Mouse (Mus musculus) liver, embryonic 13.5 days (tissue): ENCODE measurements at regions not wholly inside any gene's neighbourhood (a gene's known extent, or its start where the extent isn't known, plus 50 kb on each side); places are given as distances from the start of the nearest gene placed in this dataset.

Source experiments
- ATAC-seq: fragments of 200-750 bp; cut with Nextera tagmentation; 2 replicates; pipeline ENCODE4 v1.8.0; 2017; ENCODE audit warnings: low read depth, mild to moderate bottlenecking, moderate number of reproducible peaks, moderate library complexity
- DNase-seq: peaks from one replicate; pipeline ENCODE4 v3.0.0; 2022
- H3K27ac ChIP-seq: fragments of 300-500 bp; sonication (generic); 2 replicates; pipeline ENCODE4 v1.5.1; 2015; ENCODE audit warnings: moderate library complexity, mild to moderate bottlenecking, inconsistent platforms
- H3K27me3 ChIP-seq: fragments of 300-500 bp; sonication (generic); 2 replicates; pipeline ENCODE4 v1.6.1; 2015; ENCODE audit warnings: mild to moderate bottlenecking, inconsistent platforms
- H3K36me3 ChIP-seq: fragments of 300-500 bp; sonication (generic); 2 replicates; pipeline ENCODE4 v1.6.1; 2015; ENCODE audit warnings: mild to moderate bottlenecking, inconsistent platforms
- H3K4me1 ChIP-seq: fragments of 300-500 bp; sonication (generic); replicated peaks from 2 replicates; pipeline ENCODE4 v1.6.1; 2015; ENCODE audit warnings: inconsistent platforms
- H3K4me2 ChIP-seq: fragments of 300-500 bp; sonication (generic); 2 replicates; pipeline ENCODE4 v1.6.1; 2015; ENCODE audit warnings: inconsistent platforms, mild to moderate bottlenecking, moderate library complexity
- H3K4me3 ChIP-seq: fragments of 300-500 bp; sonication (generic); replicated peaks from 2 replicates; pipeline ENCODE4 v1.5.1; 2015; ENCODE audit warnings: mild to moderate bottlenecking, inconsistent platforms
- H3K9ac ChIP-seq: fragments of 300-500 bp; sonication (generic); 2 replicates; pipeline ENCODE4 v1.6.1; 2015; ENCODE audit warnings: mild to moderate bottlenecking, inconsistent platforms
- H3K9me3 ChIP-seq: fragments of 300-500 bp; sonication (generic); replicated peaks from 2 replicates; pipeline ENCODE4 v1.6.1; 2016; ENCODE audit warnings: inconsistent platforms
- WGBS: fragments of 180-500 bp; shearing (Covaris S2); methylation state at CpG from one replicate; pipeline ENCODE4 v1.1.7; 2015; ENCODE audit not compliant: insufficient replicate concordance; 5-methylcytosine and 5-hydroxymethylcytosine counted together

GRCm38 (mm10) chr8:92483055-92483765 is 125.8 kb downstream of the Irx5 start:
- Histone ChIP-seq H3K9ac (no peak overlapping the region), H3K27ac (no peak overlapping the region), H3K4me2 (no peak overlapping the region), H3K4me1 (no peaks in the 10 kb centered on the region), H3K4me3 (no peak overlapping the region), H3K36me3 (no peaks in the 10 kb centered on the region), H3K27me3 (no peaks in the 10 kb centered on the region), H3K9me3 (no peaks in the 10 kb centered on the region)
- WGBS = 29% methylated on average over 8 of the region's 8 CpGs
- ATAC-seq (no peak), DNase-seq (no peak)

- no peak overlapping the region for H3K9ac ChIP-seq
- H3K36me3 ChIP-seq = no peaks in the 10 kb centered on the region
- no peaks in the 10 kb centered on the region for H3K4me1 ChIP-seq
- H3K27me3 ChIP-seq = no peaks in the 10 kb centered on the region
- no peak overlapping the region for H3K4me3 ChIP-seq
- H3K27ac ChIP-seq = no peak overlapping the region
- ATAC-seq (no peak), DNase-seq (no peak)
- H3K4me2 ChIP-seq = no peak overlapping the region
- 63% methylated on average over 8 of the region's 8 CpGs for WGBS
- no peaks in the 10 kb centered on the region for H3K9me3 ChIP-seq
Observed at GRCm38 (mm10) chr8:92488526-92489159, 131.2 kb downstream of the Irx5 start.

GRCm38 (mm10) chr8:92491533-92491932 is 134.1 kb downstream of the Irx5 start:
- DNase-seq = no peak
- H3K27me3 ChIP-seq = no peaks in the 10 kb centered on the region
- H3K4me1 ChIP-seq = no peaks in the 10 kb centered on the region
- WGBS = 67% methylated on average over 5 of the region's 5 CpGs
- no peak overlapping the region for H3K9ac ChIP-seq
- no peak for ATAC-seq
- no peaks in the 10 kb centered on the region for H3K36me3 ChIP-seq
- H3K27ac ChIP-seq = no peak overlapping the region
- H3K9me3 ChIP-seq = no peaks in the 10 kb centered on the region
- no peak overlapping the region for H3K4me2 ChIP-seq
- no peak overlapping the region for H3K4me3 ChIP-seq

GRCm38 (mm10) chr8:92493403-92493802 is 136.0 kb downstream of the Irx5 start:
- H3K4me1 ChIP-seq = no peaks in the 10 kb centered on the region
- DNase-seq = no peak
- H3K9me3 ChIP-seq = no peaks in the 10 kb centered on the region
- no peak for ATAC-seq
- no peak overlapping the region for H3K27ac ChIP-seq
- no peak overlapping the region for H3K9ac ChIP-seq
- 48% methylated on average over 4 of the region's 4 CpGs for WGBS
- no peak overlapping the region for H3K4me3 ChIP-seq
- H3K4me2 ChIP-seq = no peak overlapping the region
- no peaks in the 10 kb centered on the region for H3K36me3 ChIP-seq
- no peaks in the 10 kb centered on the region for H3K27me3 ChIP-seq

GRCm38 (mm10) chr8:92505552-92506281 is 148.3 kb downstream of the Irx5 start:
- Histone ChIP-seq H3K36me3 (no peaks in the 10 kb centered on the region), H3K9me3 (0 out of 2 replicates have a peak, but pooled peaks cover 2% of the 10 kb centered on the region), H3K27ac (no peak overlapping the region), H3K4me1 (0 out of 2 replicates have a peak, but pooled peaks cover 3% of the 10 kb centered on the region), H3K4me3 (no peak overlapping the region), H3K4me2 (no peak overlapping the region), H3K9ac (no peak overlapping the region), H3K27me3 (no peaks in the 10 kb centered on the region)
- WGBS = 51% methylated on average over 7 of the region's 7 CpGs
- DNase-seq = no peak
- ATAC-seq = no peak

GRCm38 (mm10) chr8:92506436-92506835 is 149.0 kb downstream of the Irx5 start:
- 66% methylated on average over 5 of the region's 5 CpGs for WGBS
- H3K4me1 ChIP-seq = 0 out of 2 replicates have a peak, but pooled peaks cover 3% of the 10 kb centered on the region

GRCm38 (mm10) chr8:92506906-92507305 is 149.5 kb downstream of the Irx5 start:
- no peak for ATAC-seq
- Histone ChIP-seq H3K27ac (no peak overlapping the region), H3K4me1 (0 out of 2 replicates have a peak, but pooled peaks cover 3% of the 10 kb centered on the region), H3K27me3 (no peaks in the 10 kb centered on the region), H3K4me2 (no peak overlapping the region), H3K4me3 (no peak overlapping the region), H3K36me3 (no peaks in the 10 kb centered on the region), H3K9me3 (0 out of 2 replicates have a peak, but pooled peaks cover 2% of the 10 kb centered on the region), H3K9ac (no peak overlapping the region)
- no peak for DNase-seq
- WGBS = 33% methylated on average over 5 of the region's 5 CpGs

More at GRCm38 (mm10) chr8:92506436-92506835, 149.0 kb downstream of the Irx5 start:
- Histone ChIP-seq H3K9ac (no peak overlapping the region), H3K27ac (no peak overlapping the region), H3K27me3 (no peaks in the 10 kb centered on the region), H3K9me3 (0 out of 2 replicates have a peak, but pooled peaks cover 2% of the 10 kb centered on the region), H3K4me2 (no peak overlapping the region), H3K36me3 (no peaks in the 10 kb centered on the region), H3K4me3 (no peak overlapping the region)
- no peak for DNase-seq
- no peak for ATAC-seq

- Histone ChIP-seq H3K9ac (no peak overlapping the region), H3K27ac (no peak overlapping the region), H3K36me3 (no peaks in the 10 kb centered on the region), H3K27me3 (no peaks in the 10 kb centered on the region), H3K4me1 (no peaks in the 10 kb centered on the region), H3K4me2 (no peak overlapping the region), H3K4me3 (no peak overlapping the region), H3K9me3 (no peaks in the 10 kb centered on the region)
- ATAC-seq = no peak
- no peak for DNase-seq
- WGBS = 52% methylated on average over 2 of the region's 2 CpGs
Observed at GRCm38 (mm10) chr8:92515385-92515784, 158.0 kb downstream of the Irx5 start.

- Histone ChIP-seq H3K27me3 (no peaks in the 10 kb centered on the region), H3K4me2 (no peak overlapping the region), H3K4me3 (no peak overlapping the region), H3K9me3 (no peaks in the 10 kb centered on the region), H3K36me3 (no peaks in the 10 kb centered on the region), H3K9ac (no peak overlapping the region), H3K27ac (no peak overlapping the region), H3K4me1 (no peaks in the 10 kb centered on the region)
- DNase-seq (no peak), ATAC-seq (no peak)
- WGBS = 69% methylated on average over 8 of the region's 8 CpGs
Observed at GRCm38 (mm10) chr8:92518031-92518430, 156.1 kb upstream of the Irx6 start.

- no peak for ATAC-seq
- no peak overlapping the region for H3K4me3 ChIP-seq
- WGBS = 58% methylated on average over 3 of the region's 3 CpGs
- DNase-seq = no peak
- no peak overlapping the region for H3K27ac ChIP-seq
- H3K9ac ChIP-seq = no peak overlapping the region
- no peaks in the 10 kb centered on the region for H3K27me3 ChIP-seq
- no peak overlapping the region for H3K4me2 ChIP-seq
- no peaks in the 10 kb centered on the region for H3K4me1 ChIP-seq
- H3K9me3 ChIP-seq = no peaks in the 10 kb centered on the region
- no peaks in the 10 kb centered on the region for H3K36me3 ChIP-seq
Observed at GRCm38 (mm10) chr8:92518486-92518885, 155.6 kb upstream of the Irx6 start.

- Histone ChIP-seq H3K4me2 (no peak overlapping the region), H3K27me3 (no peaks in the 10 kb centered on the region), H3K4me1 (no peaks in the 10 kb centered on the region), H3K9me3 (no peaks in the 10 kb centered on the region), H3K27ac (no peak overlapping the region), H3K36me3 (no peaks in the 10 kb centered on the region), H3K9ac (no peak overlapping the region), H3K4me3 (no peak overlapping the region)
- WGBS = 71% methylated on average over 6 of the region's 6 CpGs
- DNase-seq (no peak), ATAC-seq (no peak)
Observed at GRCm38 (mm10) chr8:92522519-92522918, 151.6 kb upstream of the Irx6 start.
